Mouse (Mus musculus): ENCODE measurements around the gene 1700018B08Rik.

- TF ChIP-seq CTCF (IDR thresholded peaks at IDR 0.05; ENCODE audit: low read depth, low read length) (no peak), POLR2A (IDR thresholded peaks at IDR 0.05; ENCODE audit: extremely low read depth, insufficient read depth, low read length) (no peak)
These were observed 17.1 kb downstream of the 1700018B08Rik start for GRCm38 (mm10) chr8:121526811-121527550.

Measured in liver, adult 2 months (tissue).